Mouse (Mus musculus) fibroblast of lung, adult 2 months (primary cell): ENCODE measurements around the gene Oit1.
A peak's percentile ranks its signal among the peaks of the same experiment; 100 is the strongest.

Experiments
- DNase-seq: peaks from one replicate; pipeline ENCODE4 v3.0.0-alpha.2; 2011; ENCODE audit warnings: low read depth

The Oit1 gene

GRCm38 (mm10) chr14:8378685-8379313 is at the start of gene Oit1:
TSS of gene Oit1 (minus strand) at chr14:8378754.
- no peak for DNase-seq

DNA sequence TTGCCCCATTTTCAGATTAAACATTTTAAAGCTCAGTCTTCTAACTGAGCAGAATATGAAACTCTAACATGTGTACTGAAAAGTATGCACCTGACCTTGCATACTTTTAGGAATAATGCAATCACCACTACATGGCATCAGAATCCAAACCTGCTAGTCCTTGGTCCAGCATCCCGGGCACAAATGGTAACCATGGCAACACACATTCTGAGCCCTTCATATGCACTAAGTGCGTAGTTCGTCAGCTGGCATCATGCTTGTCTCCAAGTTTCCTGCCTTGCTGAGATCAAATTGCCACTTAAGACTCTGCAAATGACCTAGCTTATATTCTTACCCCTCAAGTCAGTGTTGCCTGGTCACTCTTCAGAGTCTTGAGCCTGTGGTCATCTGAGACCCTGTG is 44.3 kb upstream of the Oit1 start:
- DNase-seq, result no peak

DNA sequence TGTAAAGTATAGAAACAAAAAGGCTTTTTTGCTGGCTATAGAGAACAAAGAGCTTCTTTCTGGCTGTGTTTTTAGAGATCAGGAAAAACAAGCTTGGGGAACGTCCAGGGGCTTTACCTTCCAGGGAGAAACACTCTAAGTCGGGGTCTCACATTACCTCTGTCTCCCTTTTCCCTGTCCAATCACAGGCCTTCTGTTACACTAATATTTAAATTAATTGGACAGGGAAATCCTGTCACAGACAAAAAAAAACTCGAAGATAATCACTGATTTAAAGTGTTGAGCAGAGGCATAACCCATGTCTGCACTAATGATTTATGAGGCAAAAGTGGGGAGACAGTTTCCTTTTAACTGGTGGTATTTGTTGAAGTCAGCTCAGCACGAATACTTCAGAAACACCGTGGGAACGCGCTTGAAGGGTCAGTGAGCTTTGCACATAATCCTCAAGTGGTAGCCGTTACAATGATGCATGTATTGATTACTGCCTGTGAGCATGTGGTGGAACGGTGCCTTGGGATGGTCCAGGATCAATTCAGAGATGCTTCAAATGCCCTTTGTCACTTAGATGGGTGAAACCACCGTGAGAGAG is 42.7 kb upstream of the Oit1 start:
- no peak for DNase-seq

GRCm38 (mm10) chr14:8418610-8419009 is 40.1 kb upstream of the Oit1 start:
- peak; percentile 2 for DNase-seq

DNA sequence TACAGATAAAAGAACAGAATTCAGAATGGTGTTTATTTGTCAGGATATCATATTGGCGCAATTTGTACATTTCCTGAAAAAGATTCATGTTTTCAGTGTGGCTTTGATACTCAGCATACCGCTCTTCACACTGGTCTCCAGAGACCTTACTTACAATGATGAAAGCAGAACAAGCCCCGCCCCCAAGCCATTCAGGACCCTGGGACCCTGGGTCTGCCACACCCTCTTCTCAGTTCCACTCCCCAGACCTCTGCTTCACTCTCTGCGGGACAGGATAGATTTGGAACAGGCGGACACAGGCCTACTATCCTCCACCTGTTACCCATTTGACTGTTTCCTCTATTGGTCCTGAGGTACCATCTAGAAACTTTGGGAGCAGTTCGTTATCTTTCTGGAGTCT is 27.4 kb upstream of the Oit1 start:
- no peak for DNase-seq

DNA sequence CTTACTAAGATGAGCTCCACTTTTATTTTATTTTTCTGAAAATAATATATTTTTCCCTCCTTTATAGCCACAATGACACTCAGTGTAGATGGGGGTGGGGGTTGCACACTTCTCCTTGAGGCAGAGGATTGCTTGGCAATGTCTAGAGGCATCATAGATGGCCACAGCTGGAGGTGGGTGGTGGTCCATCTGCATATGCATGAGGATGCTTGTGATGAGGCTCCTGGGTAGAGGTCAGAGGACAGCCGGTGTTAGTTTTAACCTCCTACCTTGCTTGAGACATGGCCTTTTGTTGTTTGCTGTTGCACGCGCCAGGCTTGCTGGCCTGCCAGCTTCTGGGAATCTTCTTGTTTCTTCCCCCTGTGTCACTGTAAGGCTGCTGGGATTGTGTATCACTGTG is 24.8 kb upstream of the Oit1 start:
- DNase-seq, result no peak

GRCm38 (mm10) chr14:8398507-8398906 is 20.0 kb upstream of the Oit1 start:
- no peak for DNase-seq

DNA sequence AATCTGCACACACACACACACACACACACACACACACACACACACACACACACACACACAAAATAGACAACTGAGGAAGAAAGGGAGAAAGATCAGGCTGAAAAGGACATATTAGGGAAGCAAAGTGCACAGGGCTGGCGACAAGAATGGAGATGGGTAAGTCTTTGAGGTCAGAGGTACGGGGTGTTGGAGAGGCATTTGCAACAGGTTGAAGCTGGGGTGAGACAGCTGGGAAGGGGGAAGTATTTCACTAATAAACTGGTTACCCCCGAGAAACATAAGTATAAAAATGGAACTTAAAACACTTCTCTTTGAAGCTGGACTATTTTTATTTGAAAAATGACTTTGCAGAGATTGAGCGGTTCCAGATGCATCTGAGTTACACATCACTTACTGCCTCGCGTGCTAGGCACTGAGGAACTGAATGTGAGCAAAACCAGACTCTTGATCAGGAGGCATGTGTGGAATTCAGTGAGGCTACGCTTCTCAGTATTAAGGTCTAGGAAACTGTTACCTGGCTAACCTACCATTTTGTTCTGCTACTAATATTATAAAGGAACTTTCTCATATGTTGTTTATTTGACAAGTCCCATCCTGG is 17.2 kb upstream of the Oit1 start:
- DNase-seq, result no peak

DNA sequence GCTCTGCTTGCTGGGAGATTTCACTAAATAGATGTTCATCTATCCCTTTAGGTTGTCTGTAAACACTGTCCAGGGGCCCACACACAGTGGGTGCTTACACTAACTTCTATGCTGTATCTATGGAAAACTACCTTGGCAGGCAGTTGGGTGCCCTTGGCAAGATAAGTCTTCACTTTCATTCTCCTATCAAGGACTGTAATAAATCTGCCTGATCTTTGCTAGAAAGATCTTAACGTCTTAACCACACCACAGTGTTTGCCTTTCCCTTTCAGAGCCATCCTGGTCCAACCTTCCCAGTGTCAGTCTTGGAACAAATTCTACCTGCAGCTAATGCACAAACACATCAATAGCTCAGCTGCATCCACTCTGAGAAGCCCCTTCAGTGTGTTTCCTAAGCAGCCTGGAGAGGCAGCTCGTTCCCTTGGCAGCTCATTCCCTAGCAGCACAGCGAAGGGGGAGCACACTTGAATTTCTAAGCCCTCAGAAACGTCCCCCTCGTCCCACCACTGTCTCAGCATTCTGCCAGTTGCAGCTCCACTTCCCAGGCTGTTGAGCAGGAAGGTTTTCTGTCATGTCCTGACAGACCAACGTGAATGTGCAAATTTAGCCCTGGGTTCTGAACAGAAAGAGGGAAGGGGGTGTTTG is 13.7 kb upstream of the Oit1 start:
- no peak for DNase-seq

- no peak for DNase-seq
Measured at GRCm38 (mm10) chr14:8369394-8369793, 9.2 kb downstream of the Oit1 start.

DNA sequence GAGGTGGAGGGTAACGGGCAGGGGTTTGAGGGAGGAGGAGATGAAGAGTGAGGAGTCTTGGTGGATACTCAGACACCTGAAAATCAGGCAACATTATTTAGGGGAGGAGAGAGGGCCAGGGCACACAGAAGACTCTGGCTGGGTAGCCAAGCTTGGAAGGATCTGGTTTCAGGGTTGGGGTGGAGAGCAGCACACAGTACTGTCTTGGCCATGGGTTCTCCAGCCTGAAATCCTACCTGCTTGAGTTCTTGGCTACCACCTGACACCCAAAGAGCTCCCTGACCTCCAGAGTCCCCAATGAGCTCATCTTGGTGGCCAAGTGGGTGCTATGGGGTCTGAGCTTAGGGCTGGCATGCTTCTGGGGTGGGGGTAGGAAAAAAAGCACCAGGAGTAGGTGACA is 9.7 kb downstream of the Oit1 start:
- no peak for DNase-seq

- no peak for DNase-seq
Measured at GRCm38 (mm10) chr14:8367727-8368520, 10.6 kb downstream of the Oit1 start.

DNA sequence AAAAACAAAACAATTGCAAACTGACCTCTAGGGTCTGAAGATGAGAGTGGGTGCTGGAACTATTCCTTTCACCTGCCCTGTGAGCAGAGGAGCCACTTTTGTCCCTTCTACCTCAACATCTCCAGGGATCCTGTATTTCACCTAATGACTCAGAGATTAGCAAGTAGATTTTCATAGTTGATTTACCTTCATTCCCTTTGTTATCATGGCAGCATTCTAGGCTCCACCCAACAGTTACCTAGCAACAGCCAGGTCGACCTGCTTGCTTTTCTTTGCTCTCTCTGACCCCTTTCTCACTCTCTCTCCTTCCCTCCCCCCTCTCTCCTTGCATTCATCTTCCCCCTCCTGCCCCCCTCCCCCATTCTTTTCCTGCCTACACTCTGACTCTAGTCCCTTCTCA is 11.4 kb downstream of the Oit1 start:
- DNase-seq, result no peak

DNA sequence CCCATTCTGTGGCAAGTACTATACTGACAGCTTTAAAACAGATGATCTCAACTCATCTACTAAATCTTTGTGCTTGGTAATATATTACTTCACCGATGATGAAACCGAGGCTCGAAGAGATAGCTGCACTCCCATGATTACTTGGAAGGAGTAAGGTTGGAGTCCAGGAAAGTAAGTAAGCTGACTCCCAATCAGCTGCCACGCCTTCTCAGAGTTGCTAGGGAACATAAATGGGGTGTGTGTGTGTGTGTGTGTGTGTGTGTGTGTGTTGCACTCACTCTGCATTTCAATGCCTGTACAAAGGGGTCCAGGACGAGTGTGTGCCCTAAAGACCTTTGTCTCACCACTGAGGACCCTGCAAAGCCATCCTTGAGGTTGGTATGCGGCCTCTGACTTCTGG is 12.7 kb downstream of the Oit1 start:
- DNase-seq, result no peak

- no peak for DNase-seq
Measured at GRCm38 (mm10) chr14:8356836-8357235, 21.7 kb downstream of the Oit1 start.

GRCm38 (mm10) chr14:8355999-8356501 is 22.5 kb downstream of the Oit1 start:
- DNase-seq, result no peak

DNA sequence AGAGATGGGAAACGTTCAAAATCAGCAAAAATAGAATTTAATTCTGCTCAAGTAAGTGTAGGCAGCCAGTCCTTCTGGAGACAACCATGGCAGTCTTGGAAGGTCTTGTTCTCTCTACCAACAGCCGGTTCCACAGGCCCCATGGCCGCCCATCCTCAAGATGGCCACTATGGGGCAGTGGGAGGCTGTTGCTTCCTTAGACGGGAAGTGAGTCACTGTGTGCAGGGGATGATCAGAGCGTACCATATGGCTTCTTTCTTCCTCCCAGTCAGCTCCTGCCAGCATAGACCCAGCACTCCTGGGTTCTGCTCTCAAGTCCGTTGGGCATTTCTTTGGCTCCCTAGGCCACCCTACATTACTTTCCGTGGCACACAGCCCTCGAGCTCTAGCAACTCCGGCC is 29.6 kb downstream of the Oit1 start:
- no peak for DNase-seq

DNA sequence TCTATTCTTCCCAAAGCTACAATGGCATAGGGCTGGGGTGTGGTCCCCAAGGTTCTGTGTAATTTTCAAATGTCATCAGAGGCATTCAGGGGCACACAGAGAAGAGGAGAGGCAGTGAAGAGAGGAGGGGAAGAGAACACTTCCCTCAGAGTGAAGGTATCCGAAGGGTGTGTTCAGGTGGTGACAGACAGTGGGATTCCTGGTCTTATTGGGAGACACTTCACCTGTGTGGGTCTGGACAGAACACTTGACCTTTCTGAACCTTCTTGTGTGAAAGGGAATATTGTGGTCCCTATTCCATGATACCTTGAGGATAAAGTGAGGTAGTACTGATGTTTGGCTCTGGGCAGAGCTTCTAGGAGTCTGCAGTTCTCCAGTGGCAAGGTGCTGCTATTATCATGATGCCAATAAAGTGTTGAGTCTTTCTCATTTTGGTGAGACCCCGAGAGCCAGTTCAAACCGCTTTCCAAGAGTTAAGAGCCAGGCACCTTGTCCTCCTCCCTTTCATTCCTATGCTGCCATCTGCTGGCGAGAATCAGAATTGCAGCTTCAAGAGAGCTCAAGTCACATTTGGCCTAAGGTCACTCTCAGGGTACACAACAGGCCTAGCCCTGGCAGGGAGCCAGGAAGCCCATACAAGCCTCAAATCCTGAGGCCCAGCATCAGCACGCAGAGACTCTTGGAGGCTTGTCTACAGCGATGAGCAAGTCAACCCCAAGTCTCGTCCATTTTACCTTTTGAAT is 32.1 kb downstream of the Oit1 start:
- peak; percentile 59 for DNase-seq

DNA sequence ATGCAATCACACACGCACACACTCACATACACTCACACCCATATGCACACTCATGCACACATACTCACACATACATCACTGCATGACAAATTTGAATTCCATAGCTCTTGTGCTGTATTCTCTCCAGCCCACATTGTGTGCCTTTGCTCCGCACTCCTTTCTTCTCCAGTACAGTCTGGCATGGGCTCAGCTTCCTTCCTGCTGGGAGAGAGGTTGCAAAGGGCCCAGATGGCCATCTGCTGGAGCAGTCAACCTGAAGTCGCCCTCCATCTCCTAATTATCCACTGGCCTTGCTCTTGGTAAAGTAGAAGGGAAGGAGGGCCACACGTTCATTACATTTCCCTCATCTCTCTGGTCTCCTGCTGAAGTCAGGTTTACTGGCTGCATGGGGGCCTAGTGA is 33.0 kb downstream of the Oit1 start:
- no peak for DNase-seq

GRCm38 (mm10) chr14:8342509-8343106 is 35.9 kb downstream of the Oit1 start:
- DNase-seq, result no peak

DNA sequence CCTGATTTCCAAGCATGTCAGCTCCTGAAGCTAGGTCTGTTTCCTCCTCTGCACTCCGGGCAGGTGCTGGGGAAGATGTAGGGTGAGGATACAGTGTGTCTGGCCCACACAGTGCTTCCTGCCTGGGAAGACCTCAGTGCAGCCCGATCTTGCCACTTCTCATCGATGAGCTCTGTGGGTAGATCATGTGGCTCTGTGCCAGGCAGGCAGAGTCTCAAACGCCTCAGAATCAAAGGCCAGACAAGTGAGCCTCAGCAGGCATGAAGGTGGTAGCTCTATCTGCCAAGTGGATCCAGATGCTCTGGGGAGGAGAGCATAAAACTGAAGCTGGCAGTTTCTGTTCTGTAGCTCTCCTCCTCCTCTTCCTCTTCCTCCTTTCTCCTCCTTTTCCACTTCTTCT is 38.3 kb downstream of the Oit1 start:
- DNase-seq, result no peak
